Mouse (Mus musculus): ENCODE results near the gene Usp25. TPM values are rescaled to one million over a fixed set of nuclear protein-coding genes. Genes with fewer than 3 reads are reported as not detected.

Gene Usp25
- polyA plus RNA-seq, 1 experiment = 54.6 TPM

GRCm38 (mm10) chr16:77077736-77078005 is 64.2 kb downstream of the Usp25 start:
- TF ChIP-seq GATA1 (IDR thresholded peaks at IDR 0.05; ENCODE audit: low read length) = no peak

DNA sequence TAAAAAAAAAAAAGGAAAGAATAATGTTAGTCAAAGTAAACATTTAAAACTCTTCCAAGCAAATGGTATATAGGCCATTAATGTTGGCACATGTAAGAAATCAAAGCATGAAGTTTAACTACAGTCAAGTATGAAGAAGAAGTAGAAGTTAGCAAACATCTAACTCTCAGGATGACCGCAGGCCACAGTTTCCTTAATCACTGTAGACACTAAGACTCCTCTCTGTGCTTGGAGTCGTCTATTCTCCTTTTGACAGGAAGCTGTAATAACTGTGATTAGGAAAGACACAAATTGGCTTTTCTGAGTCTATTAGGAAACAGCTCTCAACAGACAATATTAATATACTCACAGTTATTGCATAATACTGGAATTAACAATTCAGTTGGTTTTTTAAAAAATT is 70.6 kb downstream of the Usp25 start:
- no peak for TF ChIP-seq GATA1 (IDR thresholded peaks at IDR 0.05; ENCODE audit: low read length)

GRCm38 (mm10) chr16:77089806-77090205 is 76.3 kb downstream of the Usp25 start:
- no peak for TF ChIP-seq GATA1 (IDR thresholded peaks at IDR 0.05; ENCODE audit: low read length)

GRCm38 (mm10) chr16:77093526-77093925 is 80.0 kb downstream of the Usp25 start:
- TF ChIP-seq GATA1 (IDR thresholded peaks at IDR 0.05; ENCODE audit: low read length) = no peak

DNA sequence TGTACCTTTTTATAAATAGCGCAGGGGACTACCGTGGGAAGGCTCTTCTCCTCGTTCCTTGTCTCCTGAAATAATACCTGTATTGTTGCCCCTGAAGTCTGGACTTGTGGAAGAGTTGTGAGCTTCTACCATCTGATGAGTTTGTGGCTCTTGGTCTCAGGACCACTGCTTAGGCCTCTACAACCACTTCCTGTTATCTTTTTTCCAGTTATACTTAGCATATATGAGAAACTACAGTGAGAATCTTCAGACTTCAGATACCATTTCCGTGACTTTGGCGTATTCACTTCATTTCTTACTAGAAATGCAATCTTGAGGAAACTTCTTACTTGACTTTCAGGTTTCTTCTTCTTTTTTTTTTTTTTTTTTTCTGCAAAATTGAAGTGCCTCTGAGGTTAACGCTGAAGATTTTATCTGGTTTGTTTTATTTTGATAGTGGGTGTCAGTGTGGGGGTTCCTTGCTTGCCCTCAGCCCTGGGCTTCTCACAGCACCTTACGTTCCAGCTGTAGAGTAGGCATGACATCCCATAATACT is 81.6 kb downstream of the Usp25 start:
- no peak for TF ChIP-seq GATA1 (IDR thresholded peaks at IDR 0.05; ENCODE audit: low read length)

DNA sequence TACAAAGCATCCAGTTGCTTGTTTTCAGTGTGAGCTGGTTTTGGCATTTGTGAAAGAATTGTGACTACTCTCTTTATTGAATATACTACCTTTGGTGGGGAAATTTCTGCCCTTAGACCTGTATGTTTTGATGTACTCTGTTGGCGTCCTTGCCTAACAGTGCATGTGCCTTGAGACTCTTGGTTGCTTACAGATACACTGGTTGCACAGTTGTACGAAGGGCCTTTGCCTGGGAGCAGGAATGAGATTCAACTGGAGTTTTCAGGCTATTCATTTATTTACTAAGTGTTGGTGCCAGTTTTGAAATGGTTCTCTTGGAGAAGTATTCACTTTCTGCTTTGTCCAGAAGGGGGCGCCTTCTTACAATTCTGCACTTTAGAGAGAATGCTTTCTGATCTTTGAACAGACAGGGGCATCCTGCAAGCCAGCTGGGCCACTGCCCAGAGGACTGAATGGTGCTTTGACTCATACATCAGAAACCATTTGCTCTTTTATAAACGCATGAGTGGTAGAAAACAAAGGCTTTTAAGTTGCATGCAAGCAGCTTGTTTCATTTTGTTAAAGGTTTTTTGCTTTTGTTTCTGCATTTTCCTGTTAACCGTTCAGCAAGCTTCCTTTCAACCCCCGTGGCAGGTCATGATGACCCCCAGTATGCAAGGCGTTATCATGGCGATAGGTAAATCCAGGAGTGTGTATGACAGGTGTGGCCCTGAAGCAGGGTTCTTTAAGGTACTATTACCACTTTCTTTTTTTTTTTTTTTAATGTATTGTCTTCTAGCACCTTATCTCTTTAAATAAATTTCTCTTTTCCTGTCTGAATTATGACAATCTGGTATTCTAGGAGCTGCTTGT is 85.7 kb downstream of the Usp25 start:
- no peak for TF ChIP-seq GATA1 (IDR thresholded peaks at IDR 0.05; ENCODE audit: low read length)

GRCm38 (mm10) chr16:77103637-77104264 is 90.2 kb downstream of the Usp25 start:
- no peak for TF ChIP-seq GATA1 (IDR thresholded peaks at IDR 0.05; ENCODE audit: low read length)

DNA sequence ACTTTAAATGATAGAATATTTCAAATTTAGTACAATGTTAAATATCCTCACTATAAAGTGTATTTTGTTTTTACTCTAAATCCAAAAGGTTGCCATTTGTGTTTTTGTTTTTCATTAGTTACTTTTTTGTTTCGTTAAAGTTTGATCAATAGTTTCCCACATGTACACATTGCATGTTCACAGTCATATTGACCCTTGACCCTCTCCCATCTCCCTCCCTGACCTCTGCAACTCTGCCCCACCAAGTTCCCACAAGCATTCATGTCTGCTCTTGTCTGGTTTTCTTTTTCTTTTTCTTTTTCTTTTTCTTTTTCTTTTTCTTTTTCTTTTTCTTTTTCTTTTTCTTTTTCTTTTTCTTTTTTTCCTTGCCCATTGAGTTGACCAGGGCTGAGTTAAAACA is 97.8 kb downstream of the Usp25 start:
- TF ChIP-seq GATA1 (IDR thresholded peaks at IDR 0.05; ENCODE audit: low read length) = no peak

GRCm38 (mm10) chr16:77125908-77126307 is 112.4 kb downstream of the Usp25 start:
- TF ChIP-seq GATA1 (IDR thresholded peaks at IDR 0.05; ENCODE audit: low read length) = no peak

- TF ChIP-seq GATA1 (IDR thresholded peaks at IDR 0.05; ENCODE audit: low read length) = no peak
Measured at GRCm38 (mm10) chr16:77128683-77129082, 115.2 kb downstream of the Usp25 start.

GRCm38 (mm10) chr16:77133055-77133454 is 119.5 kb downstream of the Usp25 start:
- no peak for TF ChIP-seq GATA1 (IDR thresholded peaks at IDR 0.05; ENCODE audit: low read length)

DNA sequence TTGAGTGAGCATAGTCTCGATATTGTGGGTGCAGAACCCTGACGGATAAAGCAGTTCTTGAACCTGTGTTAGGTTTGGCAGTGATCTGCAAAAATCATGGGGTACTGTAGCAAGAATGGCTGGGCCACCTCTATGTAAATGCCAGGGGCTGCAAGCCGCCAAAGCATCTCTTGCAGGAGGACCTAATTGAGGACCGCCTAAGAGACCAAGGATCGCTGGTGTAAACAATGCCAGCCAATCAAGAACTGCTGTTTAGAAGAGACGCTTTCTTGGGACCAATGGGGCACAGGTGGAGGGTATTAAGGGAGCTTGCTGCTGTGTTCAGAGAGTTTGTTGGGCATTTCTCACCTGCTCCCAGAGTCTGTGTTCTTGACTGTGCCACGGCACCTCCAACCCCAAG is 127.1 kb downstream of the Usp25 start:
- TF ChIP-seq GATA1 (IDR thresholded peaks at IDR 0.05; ENCODE audit: low read length) = no peak

- TF ChIP-seq GATA1 (IDR thresholded peaks at IDR 0.05; ENCODE audit: low read length) = no peak
Measured at GRCm38 (mm10) chr16:77146801-77147200, 133.3 kb downstream of the Usp25 start.

DNA sequence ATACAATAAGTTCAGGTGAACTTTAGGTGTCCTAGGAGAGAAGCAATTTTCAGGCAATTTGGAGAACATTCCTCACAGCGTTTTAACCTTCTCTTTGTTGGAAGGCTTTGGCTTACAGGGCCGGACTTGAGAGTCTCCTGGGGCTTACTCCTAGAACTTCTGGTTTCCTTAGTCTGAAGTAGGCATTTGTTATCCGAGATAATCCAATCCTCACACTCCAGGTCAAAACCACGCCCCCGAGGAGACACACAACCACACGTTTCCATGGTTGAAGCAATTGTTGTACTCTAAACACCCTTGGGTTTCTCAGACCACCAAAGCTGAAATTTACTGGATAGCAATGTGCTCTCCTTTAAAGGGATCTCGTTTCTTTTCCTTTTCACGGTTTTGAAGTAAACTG is 136.8 kb downstream of the Usp25 start:
- TF ChIP-seq GATA1 (IDR thresholded peaks at IDR 0.05; ENCODE audit: low read length) = no peak

DNA sequence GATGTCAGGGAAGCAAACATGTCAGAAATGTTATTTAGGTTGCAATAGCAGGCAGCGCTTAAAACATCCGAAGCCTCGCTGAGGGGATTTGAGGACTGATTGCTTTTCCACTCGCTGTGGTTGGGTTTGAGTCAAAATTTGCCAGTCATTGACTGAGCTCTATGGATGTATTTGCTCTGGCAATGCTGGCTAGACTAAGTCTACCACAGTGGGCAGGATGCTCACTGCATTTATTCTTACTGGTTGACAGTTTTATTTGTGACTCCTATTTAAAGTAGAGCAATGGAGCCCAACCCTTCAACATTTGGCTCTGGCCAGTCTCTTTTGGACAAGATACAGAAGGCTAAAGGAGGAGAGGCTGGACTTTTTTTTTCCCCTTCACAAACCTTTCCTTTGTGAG is 137.4 kb downstream of the Usp25 start:
- TF ChIP-seq GATA1 (IDR thresholded peaks at IDR 0.05; ENCODE audit: low read length) = no peak

GRCm38 (mm10) chr16:77152288-77152687 is 138.8 kb downstream of the Usp25 start:
- TF ChIP-seq GATA1 (IDR thresholded peaks at IDR 0.05; ENCODE audit: low read length) = no peak

DNA sequence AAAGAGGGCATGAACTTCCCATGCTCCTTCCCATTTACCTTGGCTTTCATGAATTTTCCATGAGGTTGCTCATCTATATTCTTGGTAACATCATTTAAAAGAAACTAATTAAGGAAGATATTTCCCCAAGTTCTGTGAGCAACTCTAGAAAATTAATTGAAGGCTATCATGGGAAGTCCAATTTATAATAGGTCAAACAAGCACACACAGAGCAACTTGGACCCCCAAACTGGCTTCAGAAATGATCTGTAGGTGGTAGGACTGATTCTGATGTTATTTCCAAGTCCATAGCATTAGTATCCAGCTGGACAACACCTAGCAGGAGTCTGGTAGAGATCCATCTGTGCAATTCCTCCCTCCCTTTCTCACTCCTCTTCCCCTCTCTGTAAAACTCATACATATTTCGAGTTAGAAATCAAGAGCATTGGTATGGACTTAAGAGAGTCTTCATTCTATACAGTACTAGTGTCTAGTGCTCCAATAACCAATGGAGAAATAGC is 139.8 kb downstream of the Usp25 start:
- no peak for TF ChIP-seq GATA1 (IDR thresholded peaks at IDR 0.05; ENCODE audit: low read length)
